Mouse (Mus musculus): Measurements from ENCODE around the gene Olfr152. TPM values are rescaled to one million over a fixed set of nuclear protein-coding genes. Genes with fewer than 3 reads are reported as not detected.

Gene Olfr152
- polyA plus RNA-seq (2014; fragmentation: Illumina TruSeq; extraction: RNeasy Lipid Tissue Mini Kit (QIAGEN cat#74804); ENCODE audit: low read depth, low replicate concordance): not detected

DNA sequence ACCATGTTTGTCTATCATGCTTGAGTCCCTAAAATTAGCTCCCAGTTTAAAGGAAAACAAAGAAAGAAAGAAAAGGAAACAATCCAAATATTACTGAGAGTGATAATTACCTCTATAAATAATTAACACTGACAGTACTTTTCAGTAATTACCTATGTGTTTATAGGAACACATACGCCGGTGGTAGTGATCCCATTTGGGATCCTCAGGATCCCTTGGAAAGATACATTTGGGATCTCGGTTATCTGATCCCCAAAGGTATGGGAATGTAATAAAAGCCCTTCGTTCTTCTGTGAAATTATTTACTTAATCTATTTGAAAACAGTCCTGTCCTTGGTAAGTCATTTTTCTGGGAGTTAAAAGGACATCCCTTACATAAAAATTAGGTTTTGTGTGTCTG is at the start of gene Olfr152:
TSS of gene Olfr152 (plus strand) at position 301 of the 400 bp plus-strand sequence.

DNA sequence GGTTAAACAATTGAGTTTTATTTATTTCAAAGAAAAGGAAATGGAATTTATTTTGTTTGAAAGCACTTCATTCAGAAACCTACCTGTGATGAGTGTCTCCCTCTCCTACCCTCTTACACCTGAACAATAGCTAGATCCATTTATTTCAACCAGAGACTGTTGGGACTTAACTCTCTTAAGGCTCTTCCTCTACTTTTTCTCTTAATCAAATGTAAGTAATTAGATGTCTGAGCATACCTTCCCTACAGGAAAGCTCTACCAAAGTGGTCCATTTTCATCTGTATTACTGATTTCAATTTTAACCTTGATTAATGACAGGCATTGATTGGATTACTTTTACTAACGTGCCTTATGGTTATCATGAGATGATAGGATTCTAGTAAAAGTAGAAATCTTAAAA is 39.4 kb upstream of the Olfr152 start, which contains the start of gene Olfr1138:
TSS of gene Olfr1138 (minus strand) at position 101 of the 400 bp plus-strand sequence.

DNA sequence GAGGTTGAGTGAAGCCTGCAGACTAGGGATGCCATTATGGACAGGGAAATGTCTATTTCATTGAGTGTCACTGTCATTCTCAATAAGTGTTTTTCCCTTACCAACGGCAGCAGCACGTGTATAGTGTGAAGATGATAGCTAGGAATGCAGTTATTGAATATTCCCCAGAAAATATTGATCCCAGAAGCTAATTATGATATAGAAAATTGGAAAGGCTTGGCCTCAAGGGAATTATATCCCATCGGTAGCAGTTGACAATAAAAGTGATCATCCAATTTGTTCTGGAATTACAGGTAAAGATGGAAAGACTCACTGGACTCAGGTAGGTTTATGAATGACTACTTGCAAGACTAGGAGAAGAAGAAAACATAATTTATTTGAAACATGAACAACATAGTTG is 35.8 kb upstream of the Olfr152 start, which contains the start of gene Olfr1140:
TSS of gene Olfr1140 (plus strand) at position 301 of the 400 bp plus-strand sequence.

DNA sequence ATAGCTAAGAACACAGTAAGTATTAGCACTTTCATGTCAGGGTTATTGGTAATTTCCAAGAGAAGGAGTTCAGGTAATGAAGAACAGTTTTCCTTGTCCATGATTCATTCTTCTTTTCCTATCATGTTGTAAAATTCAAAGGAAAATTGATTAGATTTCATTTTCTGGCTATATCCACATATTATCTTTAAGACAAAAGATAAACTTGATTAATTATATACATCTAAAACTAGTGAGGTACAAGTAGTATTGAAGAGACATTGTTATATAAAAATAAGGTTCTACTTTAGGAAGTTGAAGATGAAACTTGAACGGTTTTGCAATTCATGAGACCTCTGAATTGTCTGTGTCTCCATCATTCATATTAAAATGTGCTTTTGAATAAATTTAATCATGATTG is 25.4 kb upstream of the Olfr152 start, which contains the start of gene Olfr1141:
TSS of gene Olfr1141 (minus strand) at position 101 of the 400 bp plus-strand sequence.

DNA sequence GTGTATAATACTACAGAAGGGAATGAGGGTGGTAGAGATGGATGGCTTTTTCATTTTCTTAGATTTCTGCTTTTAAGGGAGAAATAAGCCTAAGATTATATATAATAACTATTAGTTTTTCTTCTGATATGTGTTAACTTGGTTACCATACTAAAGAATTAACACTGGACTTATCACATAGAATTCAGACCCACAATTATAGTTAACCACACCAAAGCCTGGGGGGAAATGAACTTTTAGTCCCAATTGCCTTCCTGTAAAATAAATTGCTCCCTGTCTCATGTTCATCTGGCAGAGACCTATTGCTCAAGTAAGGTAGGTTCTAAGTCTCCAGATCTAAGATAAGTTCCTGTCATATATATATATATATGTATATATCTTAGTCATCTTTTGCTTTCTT is 21.0 kb downstream of the Olfr152 start, which contains the start of gene Olfr1143:
TSS of gene Olfr1143 (plus strand) at position 301 of the 400 bp plus-strand sequence.

DNA sequence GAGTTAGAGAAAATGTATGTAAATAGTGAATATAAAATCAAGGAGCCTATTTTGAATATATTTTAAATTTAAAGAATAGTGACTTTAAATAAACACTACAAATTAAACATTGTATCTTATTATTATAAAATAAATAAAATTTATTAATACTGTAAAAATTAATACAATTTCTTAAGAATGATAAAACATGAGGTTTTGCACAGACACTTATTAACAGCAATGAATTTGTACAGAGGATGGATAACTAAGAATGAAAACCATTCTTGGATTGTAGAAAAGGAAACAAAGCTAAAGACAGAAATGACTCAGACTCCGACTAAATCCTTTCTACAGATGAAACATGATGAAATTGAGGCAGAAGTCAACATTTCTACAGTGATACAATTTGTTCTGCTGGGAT is 30.2 kb downstream of the Olfr152 start, which contains the start of gene Olfr1145:
TSS of gene Olfr1145 (plus strand) at position 301 of the 400 bp plus-strand sequence.

DNA sequence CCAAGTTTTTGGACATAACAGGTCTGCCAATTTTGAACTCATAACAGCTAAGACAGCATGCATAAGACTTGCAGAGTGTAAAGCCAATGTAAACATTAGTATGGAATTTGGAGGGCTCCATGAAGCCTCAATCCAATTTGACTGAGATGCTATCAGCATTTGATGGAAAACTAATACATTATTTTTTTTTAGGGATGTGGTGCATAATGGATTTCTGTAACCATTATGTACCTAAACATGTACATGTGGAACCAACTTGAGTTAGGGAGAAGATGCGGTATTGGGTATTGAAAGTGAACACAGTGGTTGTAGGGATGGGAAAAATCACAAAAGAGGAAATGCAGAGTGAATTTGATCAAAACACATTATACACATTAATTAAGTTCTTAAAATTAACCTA is 51.0 kb downstream of the Olfr152 start, which contains the start of gene Olfr1148:
TSS of gene Olfr1148 (plus strand) at position 301 of the 400 bp plus-strand sequence.

Other genes starting within 250 kb of the Olfr152 start
- gene Olfr153, start 247.7 kb upstream of the Olfr152 start, polyA plus RNA-seq (2014; fragmentation: Illumina TruSeq; extraction: RNeasy Lipid Tissue Mini Kit (QIAGEN cat#74804); ENCODE audit: low read depth, low replicate concordance): not detected
- gene Olfr1128, start 233.9 kb upstream of the Olfr152 start, polyA plus RNA-seq (2014; fragmentation: Illumina TruSeq; extraction: RNeasy Lipid Tissue Mini Kit (QIAGEN cat#74804); ENCODE audit: low read depth, low replicate concordance): not detected
- not detected for gene Olfr1129, start 205.6 kb upstream of the Olfr152 start, polyA plus RNA-seq (2014; fragmentation: Illumina TruSeq; extraction: RNeasy Lipid Tissue Mini Kit (QIAGEN cat#74804); ENCODE audit: low read depth, low replicate concordance)
- gene Olfr1130, start 173.3 kb upstream of the Olfr152 start, polyA plus RNA-seq (2014; fragmentation: Illumina TruSeq; extraction: RNeasy Lipid Tissue Mini Kit (QIAGEN cat#74804); ENCODE audit: low read depth, low replicate concordance): not detected
- not detected for gene Olfr1131, start 152.4 kb upstream of the Olfr152 start, polyA plus RNA-seq (2014; fragmentation: Illumina TruSeq; extraction: RNeasy Lipid Tissue Mini Kit (QIAGEN cat#74804); ENCODE audit: low read depth, low replicate concordance)
- not detected for gene Olfr1132, start 141.9 kb upstream of the Olfr152 start, polyA plus RNA-seq (2014; fragmentation: Illumina TruSeq; extraction: RNeasy Lipid Tissue Mini Kit (QIAGEN cat#74804); ENCODE audit: low read depth, low replicate concordance)
- gene Olfr1133, start 132.1 kb upstream of the Olfr152 start, polyA plus RNA-seq (2014; fragmentation: Illumina TruSeq; extraction: RNeasy Lipid Tissue Mini Kit (QIAGEN cat#74804); ENCODE audit: low read depth, low replicate concordance): not detected
- gene Olfr1134, start 121.0 kb upstream of the Olfr152 start, polyA plus RNA-seq (2014; fragmentation: Illumina TruSeq; extraction: RNeasy Lipid Tissue Mini Kit (QIAGEN cat#74804); ENCODE audit: low read depth, low replicate concordance): not detected
- not detected for gene Olfr1135, start 105.8 kb upstream of the Olfr152 start, polyA plus RNA-seq (2014; fragmentation: Illumina TruSeq; extraction: RNeasy Lipid Tissue Mini Kit (QIAGEN cat#74804); ENCODE audit: low read depth, low replicate concordance)
- not detected for gene Olfr1136, start 85.5 kb upstream of the Olfr152 start, polyA plus RNA-seq (2014; fragmentation: Illumina TruSeq; extraction: RNeasy Lipid Tissue Mini Kit (QIAGEN cat#74804); ENCODE audit: low read depth, low replicate concordance)
- gene Olfr1137, start 66.3 kb upstream of the Olfr152 start, polyA plus RNA-seq (2014; fragmentation: Illumina TruSeq; extraction: RNeasy Lipid Tissue Mini Kit (QIAGEN cat#74804); ENCODE audit: low read depth, low replicate concordance): not detected
- gene Olfr1138, start 39.5 kb upstream of the Olfr152 start, polyA plus RNA-seq (2014; fragmentation: Illumina TruSeq; extraction: RNeasy Lipid Tissue Mini Kit (QIAGEN cat#74804); ENCODE audit: low read depth, low replicate concordance): not detected
- not detected for gene Olfr1140, start 35.7 kb upstream of the Olfr152 start, polyA plus RNA-seq (2014; fragmentation: Illumina TruSeq; extraction: RNeasy Lipid Tissue Mini Kit (QIAGEN cat#74804); ENCODE audit: low read depth, low replicate concordance)
- gene Olfr1141, start 25.5 kb upstream of the Olfr152 start, polyA plus RNA-seq (2014; fragmentation: Illumina TruSeq; extraction: RNeasy Lipid Tissue Mini Kit (QIAGEN cat#74804); ENCODE audit: low read depth, low replicate concordance): not detected
- gene Olfr1143, start 21.1 kb downstream of the Olfr152 start, polyA plus RNA-seq (2014; fragmentation: Illumina TruSeq; extraction: RNeasy Lipid Tissue Mini Kit (QIAGEN cat#74804); ENCODE audit: low read depth, low replicate concordance): not detected
- not detected for gene Olfr1145, start 30.3 kb downstream of the Olfr152 start, polyA plus RNA-seq (2014; fragmentation: Illumina TruSeq; extraction: RNeasy Lipid Tissue Mini Kit (QIAGEN cat#74804); ENCODE audit: low read depth, low replicate concordance)
- not detected for gene Olfr1148, start 51.0 kb downstream of the Olfr152 start, polyA plus RNA-seq (2014; fragmentation: Illumina TruSeq; extraction: RNeasy Lipid Tissue Mini Kit (QIAGEN cat#74804); ENCODE audit: low read depth, low replicate concordance)
- gene Olfr1150-ps1, start 64.5 kb downstream of the Olfr152 start, polyA plus RNA-seq (2014; fragmentation: Illumina TruSeq; extraction: RNeasy Lipid Tissue Mini Kit (QIAGEN cat#74804); ENCODE audit: low read depth, low replicate concordance): not detected
- not detected for gene Olfr1151, start 76.4 kb downstream of the Olfr152 start, polyA plus RNA-seq (2014; fragmentation: Illumina TruSeq; extraction: RNeasy Lipid Tissue Mini Kit (QIAGEN cat#74804); ENCODE audit: low read depth, low replicate concordance)
- gene Olfr1152, start 87.0 kb downstream of the Olfr152 start, polyA plus RNA-seq (2014; fragmentation: Illumina TruSeq; extraction: RNeasy Lipid Tissue Mini Kit (QIAGEN cat#74804); ENCODE audit: low read depth, low replicate concordance): not detected
- gene Olfr1153, start 115.5 kb downstream of the Olfr152 start, polyA plus RNA-seq (2014; fragmentation: Illumina TruSeq; extraction: RNeasy Lipid Tissue Mini Kit (QIAGEN cat#74804); ENCODE audit: low read depth, low replicate concordance): not detected
- not detected for gene Olfr1154, start 125.7 kb downstream of the Olfr152 start, polyA plus RNA-seq (2014; fragmentation: Illumina TruSeq; extraction: RNeasy Lipid Tissue Mini Kit (QIAGEN cat#74804); ENCODE audit: low read depth, low replicate concordance)
- not detected for gene Olfr1155, start 165.7 kb downstream of the Olfr152 start, polyA plus RNA-seq (2014; fragmentation: Illumina TruSeq; extraction: RNeasy Lipid Tissue Mini Kit (QIAGEN cat#74804); ENCODE audit: low read depth, low replicate concordance)
- not detected for gene Olfr1156, start 173.6 kb downstream of the Olfr152 start, polyA plus RNA-seq (2014; fragmentation: Illumina TruSeq; extraction: RNeasy Lipid Tissue Mini Kit (QIAGEN cat#74804); ENCODE audit: low read depth, low replicate concordance)
- gene Olfr1157, start 188.8 kb downstream of the Olfr152 start, polyA plus RNA-seq (2014; fragmentation: Illumina TruSeq; extraction: RNeasy Lipid Tissue Mini Kit (QIAGEN cat#74804); ENCODE audit: low read depth, low replicate concordance): not detected
- not detected for gene Olfr74, start 195.2 kb downstream of the Olfr152 start, polyA plus RNA-seq (2014; fragmentation: Illumina TruSeq; extraction: RNeasy Lipid Tissue Mini Kit (QIAGEN cat#74804); ENCODE audit: low read depth, low replicate concordance)
- gene Olfr1158, start 210.6 kb downstream of the Olfr152 start, polyA plus RNA-seq (2014; fragmentation: Illumina TruSeq; extraction: RNeasy Lipid Tissue Mini Kit (QIAGEN cat#74804); ENCODE audit: low read depth, low replicate concordance): not detected
- not detected for gene Olfr1160, start 228.8 kb downstream of the Olfr152 start, polyA plus RNA-seq (2014; fragmentation: Illumina TruSeq; extraction: RNeasy Lipid Tissue Mini Kit (QIAGEN cat#74804); ENCODE audit: low read depth, low replicate concordance)
- gene Olfr1161, start 243.3 kb downstream of the Olfr152 start, polyA plus RNA-seq (2014; fragmentation: Illumina TruSeq; extraction: RNeasy Lipid Tissue Mini Kit (QIAGEN cat#74804); ENCODE audit: low read depth, low replicate concordance): not detected

Data from adipose tissue, adult 10 weeks (tissue).